Mouse (Mus musculus): ENCODE measurements around the gene Hhat. TPM values are rescaled to one million over a fixed set of nuclear protein-coding genes. Genes with fewer than 3 reads are reported as not detected.

Hhat gene
- polyA plus RNA-seq, 1 experiment from 2014 or later, result 5.6 TPM

GRCm38 (mm10) chr1:192582921-192583320, 188.1 kb downstream of the Hhat start:
- no peak overlapping the region for H3K9ac ChIP-seq (ENCODE audit: low read length)
- H3K36me3 ChIP-seq (ENCODE audit: control insufficient read depth, insufficient read depth), result no peaks in the 10 kb centered on the region
- ATAC-seq (replicated peaks; ENCODE audit: extremely low read depth, insufficient read depth, low FRiP score), result no peak
- WGBS, result 80% methylated on average over 1 of the region's 2 CpGs
- no peaks in the 10 kb centered on the region for H3K9me3 ChIP-seq (replicated peaks; ENCODE audit: control insufficient read depth, low read length)
- H3K4me3 ChIP-seq (ENCODE audit: low read length), result no peak overlapping the region
- H3K4me2 ChIP-seq (ENCODE audit: low read depth, low read length), result no peak overlapping the region
- H3K27ac ChIP-seq (ENCODE audit: low read length), result no peak overlapping the region
- H3K27me3 ChIP-seq (ENCODE audit: control insufficient read depth, insufficient read depth, low read length), result no peaks in the 10 kb centered on the region
- no peaks in the 10 kb centered on the region; the same call in 1 of the 2 replicates for H3K4me1 ChIP-seq (ENCODE audit: control insufficient read depth, insufficient read depth, low read length)

GRCm38 (mm10) chr1:192564691-192565090, 206.3 kb downstream of the Hhat start:
- Histone ChIP-seq H3K9ac (ENCODE audit: low read length) (no peak overlapping the region), H3K4me1 (ENCODE audit: control insufficient read depth, insufficient read depth, low read length) (no peaks in the 10 kb centered on the region), H3K27ac (ENCODE audit: low read length) (no peak overlapping the region), H3K4me3 (ENCODE audit: low read length) (no peak overlapping the region), H3K9me3 (replicated peaks; ENCODE audit: control insufficient read depth, low read length) (no peaks in the 10 kb centered on the region; the same call in 1 of the 2 replicates), H3K36me3 (ENCODE audit: control insufficient read depth, insufficient read depth) (no peaks in the 10 kb centered on the region), H3K27me3 (ENCODE audit: control insufficient read depth, insufficient read depth, low read length) (no peaks in the 10 kb centered on the region), H3K4me2 (ENCODE audit: low read depth, low read length) (no peak overlapping the region)
- no peak for ATAC-seq (replicated peaks; ENCODE audit: extremely low read depth, insufficient read depth, low FRiP score)

DNA sequence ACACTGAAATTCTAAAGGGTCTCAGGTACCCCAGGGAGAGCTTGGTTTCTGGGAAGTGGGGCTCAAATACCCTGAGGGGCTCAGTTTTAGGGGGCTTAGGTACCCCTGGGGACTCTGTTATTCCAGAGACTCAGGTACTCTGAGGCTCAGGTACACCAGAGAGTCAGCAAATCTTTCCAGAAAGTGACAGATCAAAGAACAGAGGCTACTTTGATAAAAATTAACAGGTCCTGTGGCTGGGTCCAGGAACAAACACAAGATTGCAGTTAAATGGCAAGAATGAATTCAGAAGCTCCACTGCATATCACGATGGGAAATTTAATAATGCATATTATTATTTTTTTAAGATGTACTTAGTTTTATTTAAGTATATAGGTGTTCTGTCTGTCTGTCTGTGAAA, 211.7 kb downstream of the Hhat start:
- H3K27me3 ChIP-seq (ENCODE audit: control insufficient read depth, insufficient read depth, low read length), result no peaks in the 10 kb centered on the region
- no peak overlapping the region for H3K4me3 ChIP-seq (ENCODE audit: low read length)
- ATAC-seq (replicated peaks; ENCODE audit: extremely low read depth, insufficient read depth, low FRiP score), result no peak
- H3K27ac ChIP-seq (ENCODE audit: low read length), result no peak overlapping the region
- H3K36me3 ChIP-seq (ENCODE audit: control insufficient read depth, insufficient read depth), result no peaks in the 10 kb centered on the region
- H3K9ac ChIP-seq (ENCODE audit: low read length), result no peak overlapping the region
- 94% methylated on average over 1 of the region's 1 CpGs for WGBS
- H3K4me2 ChIP-seq (ENCODE audit: low read depth, low read length), result no peak overlapping the region
- H3K9me3 ChIP-seq (replicated peaks; ENCODE audit: control insufficient read depth, low read length), result no peaks in the 10 kb centered on the region
- no peaks in the 10 kb centered on the region for H3K4me1 ChIP-seq (ENCODE audit: control insufficient read depth, insufficient read depth, low read length)

GRCm38 (mm10) chr1:192557978-192558594, 212.9 kb downstream of the Hhat start:
- H3K36me3 ChIP-seq (ENCODE audit: control insufficient read depth, insufficient read depth), result no peaks in the 10 kb centered on the region
- WGBS, result 67% methylated on average over 5 of the region's 5 CpGs
- no peak overlapping the region for H3K27ac ChIP-seq (ENCODE audit: low read length)
- no peaks in the 10 kb centered on the region for H3K27me3 ChIP-seq (ENCODE audit: control insufficient read depth, insufficient read depth, low read length)
- H3K4me2 ChIP-seq (ENCODE audit: low read depth, low read length), result no peak overlapping the region
- no peak for ATAC-seq (replicated peaks; ENCODE audit: extremely low read depth, insufficient read depth, low FRiP score)
- no peaks in the 10 kb centered on the region for H3K9me3 ChIP-seq (replicated peaks; ENCODE audit: control insufficient read depth, low read length)
- H3K4me1 ChIP-seq (ENCODE audit: control insufficient read depth, insufficient read depth, low read length), result no peaks in the 10 kb centered on the region
- H3K9ac ChIP-seq (ENCODE audit: low read length), result no peak overlapping the region
- H3K4me3 ChIP-seq (ENCODE audit: low read length), result no peak overlapping the region

DNA sequence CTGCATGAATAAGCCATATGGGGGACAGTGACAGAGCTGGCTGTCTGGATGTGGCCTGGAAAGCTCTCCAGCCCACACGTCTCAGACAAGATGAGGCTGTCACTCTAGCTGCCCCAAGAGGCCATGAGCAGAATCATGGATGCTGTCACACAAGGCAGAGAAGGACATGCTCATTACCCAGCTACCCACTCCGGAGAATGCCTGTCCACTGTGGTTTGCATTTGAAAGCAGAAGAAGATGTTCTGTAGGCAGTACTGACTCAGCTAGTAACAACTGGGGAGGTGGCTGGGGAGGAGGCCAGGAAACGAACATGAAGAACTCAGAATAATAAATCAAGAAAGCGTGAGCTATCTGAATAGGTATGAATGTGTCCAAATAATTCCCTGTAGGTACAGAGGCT, 215.5 kb downstream of the Hhat start:
- Histone ChIP-seq H3K4me1 (ENCODE audit: control insufficient read depth, insufficient read depth, low read length) (no peaks in the 10 kb centered on the region), H3K4me2 (ENCODE audit: low read depth, low read length) (no peak overlapping the region), H3K9me3 (replicated peaks; ENCODE audit: control insufficient read depth, low read length) (no peaks in the 10 kb centered on the region), H3K27me3 (ENCODE audit: control insufficient read depth, insufficient read depth, low read length) (no peaks in the 10 kb centered on the region), H3K36me3 (ENCODE audit: control insufficient read depth, insufficient read depth) (no peaks in the 10 kb centered on the region), H3K9ac (ENCODE audit: low read length) (no peak overlapping the region), H3K4me3 (ENCODE audit: low read length) (no peak overlapping the region), H3K27ac (ENCODE audit: low read length) (no peak overlapping the region)
- ATAC-seq (replicated peaks; ENCODE audit: extremely low read depth, insufficient read depth, low FRiP score), result no peak
- WGBS, result 64% methylated on average over 4 of the region's 4 CpGs

- no peaks in the 10 kb centered on the region for H3K27me3 ChIP-seq (ENCODE audit: control insufficient read depth, insufficient read depth, low read length)
- H3K9me3 ChIP-seq (replicated peaks; ENCODE audit: control insufficient read depth, low read length), result no peaks in the 10 kb centered on the region
- no peak overlapping the region for H3K27ac ChIP-seq (ENCODE audit: low read length)
- H3K4me2 ChIP-seq (ENCODE audit: low read depth, low read length), result no peak overlapping the region
- H3K9ac ChIP-seq (ENCODE audit: low read length), result no peak overlapping the region
- no peaks in the 10 kb centered on the region for H3K4me1 ChIP-seq (ENCODE audit: control insufficient read depth, insufficient read depth, low read length)
- no peak overlapping the region for H3K4me3 ChIP-seq (ENCODE audit: low read length)
- no peaks in the 10 kb centered on the region for H3K36me3 ChIP-seq (ENCODE audit: control insufficient read depth, insufficient read depth)
- WGBS, result 83% methylated on average over 3 of the region's 3 CpGs
- no peak for ATAC-seq (replicated peaks; ENCODE audit: extremely low read depth, insufficient read depth, low FRiP score)
These were observed 220.5 kb downstream of the Hhat start for GRCm38 (mm10) chr1:192550561-192550960.

GRCm38 (mm10) chr1:192546843-192547242, 224.2 kb downstream of the Hhat start:
- no peak overlapping the region for H3K4me3 ChIP-seq (ENCODE audit: low read length)
- H3K4me1 ChIP-seq (ENCODE audit: control insufficient read depth, insufficient read depth, low read length), result no peaks in the 10 kb centered on the region
- no peak overlapping the region for H3K4me2 ChIP-seq (ENCODE audit: low read depth, low read length)
- H3K27ac ChIP-seq (ENCODE audit: low read length), result no peak overlapping the region
- no peak overlapping the region for H3K9ac ChIP-seq (ENCODE audit: low read length)
- H3K9me3 ChIP-seq (replicated peaks; ENCODE audit: control insufficient read depth, low read length), result no peaks in the 10 kb centered on the region
- no peaks in the 10 kb centered on the region for H3K27me3 ChIP-seq (ENCODE audit: control insufficient read depth, insufficient read depth, low read length)
- WGBS, result 27% methylated on average over 1 of the region's 1 CpGs
- no peaks in the 10 kb centered on the region for H3K36me3 ChIP-seq (ENCODE audit: control insufficient read depth, insufficient read depth)
- no peak for ATAC-seq (replicated peaks; ENCODE audit: extremely low read depth, insufficient read depth, low FRiP score)

GRCm38 (mm10) chr1:192544901-192545300, 226.1 kb downstream of the Hhat start:
- Histone ChIP-seq H3K27ac (ENCODE audit: low read length) (no peak overlapping the region), H3K4me1 (ENCODE audit: control insufficient read depth, insufficient read depth, low read length) (no peaks in the 10 kb centered on the region), H3K4me3 (ENCODE audit: low read length) (no peak overlapping the region), H3K27me3 (ENCODE audit: control insufficient read depth, insufficient read depth, low read length) (no peaks in the 10 kb centered on the region), H3K36me3 (ENCODE audit: control insufficient read depth, insufficient read depth) (no peaks in the 10 kb centered on the region), H3K9me3 (replicated peaks; ENCODE audit: control insufficient read depth, low read length) (no peaks in the 10 kb centered on the region), H3K9ac (ENCODE audit: low read length) (no peak overlapping the region), H3K4me2 (ENCODE audit: low read depth, low read length) (no peak overlapping the region)
- ATAC-seq (replicated peaks; ENCODE audit: extremely low read depth, insufficient read depth, low FRiP score), result no peak
- WGBS, result 74% methylated on average over 7 of the region's 7 CpGs

DNA sequence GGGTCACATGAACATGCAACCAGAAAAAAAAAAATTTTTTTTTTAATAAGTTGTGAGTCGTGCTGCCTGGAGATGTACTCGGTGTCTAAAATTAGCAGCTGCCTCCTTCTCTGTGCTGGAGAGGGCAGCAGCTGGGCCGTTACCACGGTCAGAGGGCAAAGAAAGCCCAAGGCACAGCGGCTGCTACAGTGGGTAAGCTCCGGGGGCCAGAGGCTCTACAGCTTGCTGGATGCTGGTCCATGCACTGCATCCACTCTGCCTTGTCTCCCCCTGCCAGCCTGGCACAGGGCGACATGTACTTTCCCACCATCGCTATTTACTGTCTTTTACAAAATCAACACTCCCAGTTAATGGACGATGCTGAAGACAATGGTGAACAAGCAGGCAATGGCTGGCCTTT, 226.9 kb downstream of the Hhat start:
- Histone ChIP-seq H3K4me2 (ENCODE audit: low read depth, low read length) (no peak overlapping the region), H3K4me1 (ENCODE audit: control insufficient read depth, insufficient read depth, low read length) (no peaks in the 10 kb centered on the region), H3K9ac (ENCODE audit: low read length) (no peak overlapping the region), H3K27me3 (ENCODE audit: control insufficient read depth, insufficient read depth, low read length) (no peaks in the 10 kb centered on the region), H3K27ac (ENCODE audit: low read length) (no peak overlapping the region), H3K9me3 (replicated peaks; ENCODE audit: control insufficient read depth, low read length) (no peaks in the 10 kb centered on the region), H3K36me3 (ENCODE audit: control insufficient read depth, insufficient read depth) (no peaks in the 10 kb centered on the region), H3K4me3 (ENCODE audit: low read length) (no peak overlapping the region)
- no peak for ATAC-seq (replicated peaks; ENCODE audit: extremely low read depth, insufficient read depth, low FRiP score)
- 50% methylated on average over 9 of the region's 9 CpGs for WGBS
